Mouse (Mus musculus) forebrain, embryonic 15.5 days (tissue): ENCODE results near the gene E2f1. TPM values are rescaled to one million over a fixed set of nuclear protein-coding genes. Genes with fewer than 3 reads are reported as not detected.

ENCODE experiments used
- ATAC-seq: fragments of 200-750 bp; cut with Nextera tagmentation; replicated peaks from 2 replicates; pipeline ENCODE4 v1.8.0; 2017; ENCODE audit warnings: mild to moderate bottlenecking, moderate TSS enrichment, moderate library complexity
- H3K27ac ChIP-seq: fragments of 300-500 bp; sonication (generic); replicated peaks from 2 replicates; pipeline ENCODE4 v1.5.1; 2015; ENCODE audit warnings: mild to moderate bottlenecking, inconsistent platforms
- H3K27me3 ChIP-seq: fragments of 300-500 bp; sonication (generic); 2 replicates; pipeline ENCODE4 v1.6.1; 2015; ENCODE audit warnings: inconsistent platforms
- H3K36me3 ChIP-seq: fragments of 300-500 bp; sonication (generic); 2 replicates; pipeline ENCODE4 v1.6.1; 2015; ENCODE audit warnings: mild to moderate bottlenecking, inconsistent platforms
- H3K4me1 ChIP-seq: fragments of 300-500 bp; sonication (generic); 2 replicates; pipeline ENCODE4 v1.6.1; 2015; ENCODE audit warnings: inconsistent platforms
- H3K4me2 ChIP-seq: fragments of 300-500 bp; sonication (generic); replicated peaks from 2 replicates; pipeline ENCODE4 v1.6.1; 2015; ENCODE audit warnings: mild to moderate bottlenecking, inconsistent platforms
- H3K4me3 ChIP-seq: fragments of 300-500 bp; sonication (generic); 2 replicates; pipeline ENCODE4 v1.5.1; 2015; ENCODE audit warnings: mild to moderate bottlenecking, inconsistent platforms
- H3K9ac ChIP-seq: fragments of 300-500 bp; sonication (generic); replicated peaks from 2 replicates; pipeline ENCODE4 v1.6.1; 2015; ENCODE audit warnings: mild to moderate bottlenecking, inconsistent platforms
- H3K9me3 ChIP-seq: fragments of 300-500 bp; sonication (generic); 2 replicates; pipeline ENCODE4 v1.6.1; 2016; ENCODE audit warnings: inconsistent platforms
- WGBS: fragments of 180-500 bp; shearing (Covaris S2); methylation state at CpG from one replicate; pipeline ENCODE4 v1.1.7; 2015; ENCODE audit warnings: mixed read lengths; 5-methylcytosine and 5-hydroxymethylcytosine counted together
- polyA plus RNA-seq: library from polyadenylated mRNA; unstranded; fragments of >200 nt; fragmentation: Nextera tagmentation; extraction: Ambion mirVana; gene quantifications from 2 replicates; pipeline ENCODE4 v1.2.1, GENCODE M21; 2015

The E2f1 gene
- polyA plus RNA-seq, 1 experiment from 2014 or later = 14.1 TPM

DNA sequence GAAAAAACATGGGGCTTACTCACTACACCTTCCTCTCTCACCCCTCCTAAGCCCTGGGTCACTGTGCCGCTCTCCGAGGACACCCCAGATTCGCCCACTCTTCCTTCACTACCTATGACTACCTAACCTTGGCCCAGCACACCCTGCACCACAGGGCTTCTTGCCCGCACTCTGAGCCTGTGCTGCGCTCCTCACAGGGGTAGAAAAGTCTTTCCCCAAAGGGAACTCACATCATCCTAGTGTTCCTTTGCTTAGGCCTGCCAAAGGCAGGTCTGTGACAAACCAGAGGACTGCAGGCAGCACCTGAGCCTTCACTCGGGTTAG lies 8.0 kb upstream of the E2f1 start:
- Histone ChIP-seq H3K9me3 (no peaks in the 10 kb centered on the region), H3K27ac (no peak overlapping the region), H3K36me3 (no peaks in the 10 kb centered on the region), H3K4me2 (no peak overlapping the region), H3K4me3 (no peak overlapping the region), H3K27me3 (no peaks in the 10 kb centered on the region), H3K4me1 (peaks cover 12% of the 10 kb centered on the region), H3K9ac (no peak overlapping the region)
- 0 out of 2 replicates have a peak, but pooled peaks have one; percentile 23 for ATAC-seq
- 78% methylated on average over 6 of the region's 6 CpGs for WGBS

DNA sequence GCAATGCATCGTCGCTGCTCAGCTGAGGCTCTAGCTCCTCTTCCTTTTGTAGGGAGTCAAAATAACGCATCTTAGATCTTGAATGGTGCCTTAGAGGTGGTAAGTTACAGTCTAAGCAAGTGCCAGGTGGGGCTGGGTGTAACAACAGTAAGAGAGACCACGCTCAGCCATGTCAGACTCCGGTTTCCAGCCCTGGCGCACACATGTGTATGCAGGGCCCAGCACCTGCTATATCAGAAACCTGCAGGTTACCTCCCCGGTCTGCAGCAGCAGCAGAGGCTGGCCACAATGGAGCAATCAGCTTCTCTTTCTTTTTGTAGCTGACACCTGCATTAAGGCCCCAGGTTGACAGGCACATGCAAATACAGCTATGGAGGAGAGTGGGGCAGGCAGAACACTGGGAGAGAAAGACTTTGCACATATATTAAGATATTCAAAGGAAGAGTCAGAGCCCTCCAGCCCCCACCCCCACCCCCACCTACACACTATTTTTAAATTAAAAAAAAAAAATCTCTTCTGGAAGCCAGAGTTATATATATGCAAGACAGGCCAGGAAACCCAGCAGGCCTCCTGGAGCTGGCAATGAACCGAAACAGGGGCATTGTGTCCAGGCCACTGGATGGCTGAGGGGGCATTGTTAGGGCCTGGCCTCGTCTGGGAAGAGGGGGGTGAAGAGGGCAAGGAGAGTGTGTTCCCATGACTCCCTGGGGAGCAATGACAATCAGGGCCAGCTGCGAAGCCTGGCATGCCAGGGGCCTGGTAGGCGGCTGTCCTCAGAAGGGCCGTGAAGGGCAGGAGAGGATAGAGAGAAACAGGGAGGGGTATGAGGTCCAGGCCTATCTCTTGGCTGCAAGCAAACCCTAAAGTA lies 7.4 kb upstream of the E2f1 start:
- no peaks in the 10 kb centered on the region for H3K36me3 ChIP-seq
- no peaks in the 10 kb centered on the region for H3K27me3 ChIP-seq
- WGBS = 30% methylated on average over 12 of the region's 12 CpGs
- no peak overlapping the region for H3K4me3 ChIP-seq
- H3K4me1 ChIP-seq = peaks cover 12% of the 10 kb centered on the region
- peak; percentile 29; the same call in 1 of the 2 replicates for ATAC-seq
- no peak overlapping the region for H3K9ac ChIP-seq
- H3K4me2 ChIP-seq = no peak overlapping the region
- no peaks in the 10 kb centered on the region for H3K9me3 ChIP-seq
- peak overlapping the region; percentile 25; the same call in 1 of the 2 replicates for H3K27ac ChIP-seq

DNA sequence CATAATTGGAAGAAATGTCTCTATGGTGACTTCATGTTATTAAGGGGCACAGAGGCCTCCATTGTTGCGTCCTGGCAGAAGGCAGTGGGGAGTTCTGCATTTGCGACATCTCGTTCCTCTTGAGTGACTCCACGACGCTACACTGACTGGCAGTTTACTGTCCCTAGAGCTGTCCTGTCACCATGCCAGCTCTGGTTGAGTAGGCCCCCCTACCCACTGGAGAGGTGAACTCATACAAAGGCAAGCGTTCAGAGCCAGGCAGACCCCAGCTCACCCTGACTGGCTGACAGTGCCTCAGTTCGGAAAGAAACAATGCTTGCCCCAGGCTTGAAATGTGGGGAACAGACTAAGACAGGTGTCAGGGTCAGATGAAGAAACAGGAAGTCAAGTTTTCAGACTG lies 4.6 kb upstream of the E2f1 start:
- no peak overlapping the region for H3K9ac ChIP-seq
- H3K4me1 ChIP-seq = peaks cover 22% of the 10 kb centered on the region
- no peaks in the 10 kb centered on the region for H3K9me3 ChIP-seq
- H3K27ac ChIP-seq = no peak overlapping the region
- WGBS = 32% methylated on average over 7 of the region's 7 CpGs
- no peaks in the 10 kb centered on the region for H3K27me3 ChIP-seq
- ATAC-seq = no peak
- H3K4me3 ChIP-seq = no peak overlapping the region
- H3K36me3 ChIP-seq = no peaks in the 10 kb centered on the region
- H3K4me2 ChIP-seq = no peak overlapping the region

- Histone ChIP-seq H3K27me3 (no peaks in the 10 kb centered on the region), H3K9me3 (no peaks in the 10 kb centered on the region), H3K4me3 (no peak overlapping the region), H3K4me1 (peaks cover 35% of the 10 kb centered on the region), H3K4me2 (no peak overlapping the region), H3K27ac (no peak overlapping the region), H3K9ac (no peak overlapping the region), H3K36me3 (no peaks in the 10 kb centered on the region)
- no peak for ATAC-seq
- 81% methylated on average over 3 of the region's 3 CpGs for WGBS
Observed at GRCm38 (mm10) chr2:154572996-154573395, 3.3 kb upstream of the E2f1 start.

- Histone ChIP-seq H3K9me3 (no peaks in the 10 kb centered on the region), H3K27ac (0 out of 2 replicates have a peak overlapping the region, but pooled peaks have one; percentile 35), H3K4me1 (peaks cover 35% of the 10 kb centered on the region), H3K4me3 (no peak overlapping the region), H3K36me3 (no peaks in the 10 kb centered on the region), H3K27me3 (no peaks in the 10 kb centered on the region), H3K9ac (no peak overlapping the region), H3K4me2 (no peak overlapping the region)
- ATAC-seq = no peak
- 78% methylated on average over 8 of the region's 8 CpGs for WGBS
Observed at GRCm38 (mm10) chr2:154571976-154572375, 2.3 kb upstream of the E2f1 start.

DNA sequence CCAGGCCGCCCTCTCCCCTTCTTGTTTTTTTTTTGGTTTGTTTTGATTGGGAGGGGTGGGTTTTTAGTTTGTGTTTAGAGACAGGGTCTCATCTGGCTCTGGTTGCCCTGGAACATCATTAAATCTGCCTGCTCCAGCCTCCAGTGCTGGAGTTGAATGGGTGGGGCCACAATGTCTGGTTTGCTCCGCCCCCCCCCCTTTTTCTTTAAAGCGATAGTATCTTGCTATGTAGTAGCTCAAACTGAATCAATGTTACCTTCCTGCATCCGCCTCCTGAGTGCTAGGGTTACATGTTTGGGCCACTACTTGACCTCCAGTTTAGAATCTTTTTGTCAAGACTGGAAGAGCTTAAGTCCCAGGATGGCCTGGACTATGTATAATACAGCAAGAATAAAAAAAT lies 1.6 kb upstream of the E2f1 start:
- ATAC-seq = no peak
- Histone ChIP-seq H3K4me3 (no peak overlapping the region), H3K36me3 (no peaks in the 10 kb centered on the region), H3K4me1 (peaks cover 39% of the 10 kb centered on the region), H3K27ac (no peak overlapping the region), H3K9me3 (no peaks in the 10 kb centered on the region), H3K4me2 (no peak overlapping the region), H3K9ac (no peak overlapping the region), H3K27me3 (no peaks in the 10 kb centered on the region)
- WGBS = 87% methylated on average over 4 of the region's 4 CpGs

DNA sequence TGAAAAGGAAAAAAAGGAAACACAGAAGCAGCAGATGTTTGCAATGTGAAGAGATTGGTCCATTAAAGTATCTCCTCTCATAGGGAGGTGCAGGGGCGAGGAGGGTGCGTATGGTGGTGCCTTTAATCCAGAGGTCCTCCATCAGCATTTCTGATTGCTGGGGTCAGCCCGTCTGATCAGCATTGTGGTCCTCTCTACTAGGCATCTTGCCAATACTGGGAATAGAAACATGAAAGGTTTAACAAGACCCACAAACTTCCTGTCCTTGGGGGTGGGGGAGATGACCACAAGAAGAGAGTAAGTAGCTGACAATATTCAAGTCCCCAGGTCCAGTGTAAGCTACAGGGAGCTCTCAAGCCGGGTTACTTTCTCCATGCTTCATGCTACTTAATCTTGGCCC lies 974 bp upstream of the E2f1 start:
- no peaks in the 10 kb centered on the region for H3K36me3 ChIP-seq
- no peak overlapping the region for H3K27ac ChIP-seq
- H3K4me2 ChIP-seq = peak overlapping the region; percentile 90; the same call in 1 of the 2 replicates
- H3K9ac ChIP-seq = no peak overlapping the region
- H3K4me3 ChIP-seq = no peak overlapping the region
- no peaks in the 10 kb centered on the region for H3K27me3 ChIP-seq
- peaks cover 45% of the 10 kb centered on the region for H3K4me1 ChIP-seq
- WGBS = 67% methylated on average over 4 of the region's 4 CpGs
- no peaks in the 10 kb centered on the region for H3K9me3 ChIP-seq
- ATAC-seq = no peak

DNA sequence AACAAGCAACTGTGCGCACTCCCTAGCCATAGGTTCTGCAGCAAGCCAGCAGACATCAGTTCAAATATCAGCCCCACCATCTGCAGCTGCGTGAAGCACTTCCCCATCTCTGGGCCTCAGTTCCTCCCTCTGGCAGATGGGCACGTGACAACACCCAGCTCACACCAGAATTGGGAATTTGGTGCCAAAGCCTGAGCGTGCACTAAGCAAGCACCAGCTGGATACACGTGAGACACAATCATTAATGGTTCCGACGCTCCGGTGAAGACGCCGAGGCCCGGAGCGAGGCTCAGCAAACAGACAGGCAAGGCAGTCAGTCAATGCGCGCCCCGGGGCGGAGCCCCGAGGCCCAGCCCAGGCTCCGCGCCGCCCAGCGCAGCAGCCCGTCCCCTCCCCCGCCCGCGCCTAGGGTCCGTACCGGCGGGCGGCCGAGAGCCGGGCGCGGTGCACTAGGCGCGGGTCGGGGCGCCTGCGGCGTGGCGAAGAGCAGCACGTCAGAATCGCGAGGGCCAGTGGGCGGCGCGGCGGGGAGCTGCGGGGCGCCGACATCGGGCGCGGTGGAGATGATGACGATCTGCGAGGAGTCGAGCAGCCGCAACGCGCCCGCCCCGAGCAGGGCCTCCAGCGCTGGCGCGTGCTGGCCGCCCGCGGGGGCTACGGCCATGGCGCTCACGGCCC lies 482 bp downstream of the E2f1 start:
- Histone ChIP-seq H3K27ac (peak overlapping the region; percentile 73), H3K9ac (peak overlapping the region; percentile 55), H3K4me2 (peak overlapping the region; percentile 90), H3K36me3 (no peaks in the 10 kb centered on the region), H3K4me3 (peak overlapping the region; percentile 88), H3K9me3 (no peaks in the 10 kb centered on the region), H3K27me3 (no peaks in the 10 kb centered on the region), H3K4me1 (peaks cover 53% of the 10 kb centered on the region)
- under 1% methylated on average over 54 of the region's 70 CpGs for WGBS
- peak; percentile 70 for ATAC-seq

- H3K4me1 ChIP-seq = peaks cover 53% of the 10 kb centered on the region
- peak overlapping the region; percentile 73 for H3K27ac ChIP-seq
- H3K9me3 ChIP-seq = no peaks in the 10 kb centered on the region
- peak overlapping the region; percentile 90 for H3K4me2 ChIP-seq
- H3K27me3 ChIP-seq = no peaks in the 10 kb centered on the region
- WGBS = 2% methylated on average over 10 of the region's 10 CpGs
- no peaks in the 10 kb centered on the region for H3K36me3 ChIP-seq
- H3K4me3 ChIP-seq = peak overlapping the region; percentile 88
- ATAC-seq = peak; percentile 10
- H3K9ac ChIP-seq = peak overlapping the region; percentile 55
Observed at GRCm38 (mm10) chr2:154568329-154569070, 1.2 kb downstream of the E2f1 start.

- WGBS = 62% methylated on average over 2 of the region's 2 CpGs
- H3K27ac ChIP-seq = peak overlapping the region; percentile 73
- no peak for ATAC-seq
- peaks cover 53% of the 10 kb centered on the region for H3K4me1 ChIP-seq
- peak overlapping the region; percentile 90 for H3K4me2 ChIP-seq
- no peaks in the 10 kb centered on the region for H3K9me3 ChIP-seq
- peak overlapping the region; percentile 88 for H3K4me3 ChIP-seq
- H3K36me3 ChIP-seq = no peaks in the 10 kb centered on the region
- no peaks in the 10 kb centered on the region for H3K27me3 ChIP-seq
- no peak overlapping the region for H3K9ac ChIP-seq
Observed at GRCm38 (mm10) chr2:154567766-154568165, 1.9 kb downstream of the E2f1 start.

GRCm38 (mm10) chr2:154566641-154567040 lies 3.1 kb downstream of the E2f1 start:
- WGBS = 53% methylated on average over 8 of the region's 8 CpGs
- Histone ChIP-seq H3K9me3 (no peaks in the 10 kb centered on the region), H3K4me3 (no peak overlapping the region), H3K9ac (no peak overlapping the region), H3K27me3 (no peaks in the 10 kb centered on the region), H3K36me3 (no peaks in the 10 kb centered on the region), H3K4me2 (no peak overlapping the region), H3K27ac (no peak overlapping the region; the same call in 1 of the 2 replicates), H3K4me1 (peaks cover 53% of the 10 kb centered on the region)
- no peak for ATAC-seq

- Histone ChIP-seq H3K27ac (peak overlapping the region; percentile 46), H3K4me1 (peaks cover 49% of the 10 kb centered on the region), H3K9ac (no peak overlapping the region), H3K4me3 (no peak overlapping the region), H3K4me2 (no peak overlapping the region), H3K27me3 (no peaks in the 10 kb centered on the region), H3K36me3 (no peaks in the 10 kb centered on the region), H3K9me3 (no peaks in the 10 kb centered on the region)
- ATAC-seq = no peak
- 56% methylated on average over 3 of the region's 3 CpGs for WGBS
Observed at GRCm38 (mm10) chr2:154565562-154565961, 4.1 kb downstream of the E2f1 start.
